ENCODE assay signal across 9 mouse cellular contexts in the genomic region with DNA sequence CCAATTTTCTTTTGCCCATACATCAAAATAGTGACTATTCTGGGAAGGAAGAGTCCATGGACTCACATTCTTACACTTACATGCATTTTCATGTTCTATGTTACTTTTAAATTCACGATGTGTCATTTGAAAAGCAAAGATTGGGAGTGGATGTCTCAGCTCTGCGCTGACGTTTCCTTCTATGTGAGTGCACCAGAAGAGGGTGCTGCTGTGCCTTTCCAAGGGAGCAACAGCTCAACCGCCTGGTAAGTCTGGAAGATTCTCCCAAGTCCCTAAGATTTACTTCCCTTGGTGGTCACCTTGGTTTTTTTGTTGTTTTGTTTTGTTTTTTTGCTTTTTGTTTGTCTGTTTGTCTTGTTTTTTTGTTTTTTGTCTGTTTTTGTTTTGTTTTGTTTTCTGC. TPM values are rescaled to one million over a fixed set of nuclear protein-coding genes. Genes with fewer than 3 reads are reported as not detected.
DNase-seq lines count a peak whose midpoint lies in the region; ATAC-seq and TF ChIP-seq lines count a peak whose summit lies in the region.
"Had no signal": no experiment of that assay in that cellular context is flagged by ENCODE, and none has a peak within 500 bp of the region (broad histone marks: within the 10 kb centered on the region; RNA-seq: fewer than 3 reads in every experiment).

No protein-coding gene starts in this region.

- H3K27ac ChIP-seq in kidney, embryonic 16.5 days (ENCODE audit: low read length): no peak overlapping the region
- no peak overlapping the region for H3K27ac ChIP-seq in ES-E14 (ENCODE audit: insufficient read depth, low read depth, low read length, poor library complexity, severe bottlenecking)
- no peak overlapping the region for H3K27ac ChIP-seq in forebrain, embryonic 14.5 days (ENCODE audit: low read depth, low read length)
- H3K27ac ChIP-seq in limb, embryonic 14.5 days (replicated peaks; ENCODE audit: low read depth, low read length): no peak overlapping the region
- no peak overlapping the region for H3K27ac ChIP-seq in small intestine, adult 2 months (ENCODE audit: insufficient read depth, low read depth, low read length)
- H3K27ac ChIP-seq: neural tube, embryonic 13.5 days had no signal

- no peaks in the 10 kb centered on the region for H3K27me3 ChIP-seq in kidney, embryonic 16.5 days (ENCODE audit: insufficient read depth, low read length)
- H3K27me3 ChIP-seq in forebrain, embryonic 14.5 days (replicated peaks; ENCODE audit: control insufficient read depth, insufficient read depth, low read length): no peaks in the 10 kb centered on the region
- H3K27me3 ChIP-seq in limb, embryonic 14.5 days (ENCODE audit: control insufficient read depth, insufficient read depth, low read length): no peaks in the 10 kb centered on the region
- H3K27me3 ChIP-seq in small intestine, adult 2 months (ENCODE audit: control insufficient read depth, insufficient read depth, low read length): no peaks in the 10 kb centered on the region

- DNase-seq in kidney, adult 18-20 months: peak; percentile 40
- peak; percentile 35 for DNase-seq in 416B (ENCODE audit: low read depth)
- DNase-seq in ES-E14 (ENCODE audit: low read depth, low spot score): no peak
- peak; percentile 79 for DNase-seq in forebrain, embryonic 14.5 days (ENCODE audit: low spot score)
- peak; percentile 71 for DNase-seq in limb, embryonic 14.5 days (ENCODE audit: low spot score)

- no peak for ATAC-seq in kidney, embryonic 16.5 days (ENCODE audit: low FRiP score, low TSS enrichment)
- ATAC-seq in forebrain, embryonic 14.5 days: peak; percentile 80; the same call in 1 of the 2 replicates
- ATAC-seq in limb, embryonic 14.5 days (ENCODE audit: low FRiP score, low read depth): no peak
- no peak for ATAC-seq in erythroid progenitor cell, adult 5-6 weeks (replicated peaks; ENCODE audit: low FRiP score, poor library complexity, severe bottlenecking)

- TF ChIP-seq POLR2A in limb, embryonic 14.5 days (IDR thresholded peaks at IDR 0.05; ENCODE audit: borderline replicate concordance, extremely low read depth, insufficient read depth, insufficient read length): no peak
- no peak for TF ChIP-seq POLR2A in small intestine, adult 2 months (IDR thresholded peaks at IDR 0.05; ENCODE audit: low read depth, low read length)

- no peaks in the 10 kb centered on the region for H3K4me1 ChIP-seq in kidney, embryonic 16.5 days (ENCODE audit: insufficient read depth, low read length)
- no peaks in the 10 kb centered on the region for H3K4me1 ChIP-seq in ES-E14 (ENCODE audit: control insufficient read depth in 2 of 2, insufficient read depth in 2 of 2, low read length in 2 of 2, poor library complexity in 1 of 2)
- no peaks in the 10 kb centered on the region for H3K4me1 ChIP-seq in forebrain, embryonic 14.5 days (ENCODE audit: control insufficient read depth, insufficient read depth, low read length)
- no peaks in the 10 kb centered on the region for H3K4me1 ChIP-seq in limb, embryonic 14.5 days (ENCODE audit: control insufficient read depth, insufficient read depth, low read length)
- no peaks in the 10 kb centered on the region for H3K4me1 ChIP-seq in small intestine, adult 2 months (ENCODE audit: control insufficient read depth, insufficient read depth, insufficient read length, low read length)
- H3K4me1 ChIP-seq: neural tube, embryonic 13.5 days had no signal

- peak; percentile 43; the same call in 1 of the 2 replicates for TF ChIP-seq CTCF in small intestine, adult 2 months (IDR thresholded peaks at IDR 0.05; ENCODE audit: extremely low read depth, insufficient read length, insufficient replicate concordance, low read depth, low read length)

- WGBS in kidney, embryonic 16.5 days: 10% methylated on average over 4 of the region's 4 CpGs
- WGBS in forebrain, embryonic 14.5 days: 13% methylated on average over 4 of the region's 4 CpGs
- WGBS in limb, embryonic 14.5 days: 13% methylated on average over 4 of the region's 4 CpGs
- WGBS in small intestine, adult 2 months: 9% methylated on average over 4 of the region's 4 CpGs

- H3K9me3 ChIP-seq in kidney, embryonic 16.5 days (ENCODE audit: low read length): no peaks in the 10 kb centered on the region
- no peaks in the 10 kb centered on the region for H3K9me3 ChIP-seq in ES-E14 (ENCODE audit: control insufficient read depth, insufficient read depth, low read depth, low read length)
- no peaks in the 10 kb centered on the region for H3K9me3 ChIP-seq in forebrain, embryonic 14.5 days (replicated peaks; ENCODE audit: control insufficient read depth, low read length)
- H3K9me3 ChIP-seq in limb, embryonic 14.5 days (ENCODE audit: control insufficient read depth, low read length): no peaks in the 10 kb centered on the region
- H3K9me3 ChIP-seq: neural tube, embryonic 13.5 days had no signal

- H3K4me3 ChIP-seq in kidney, embryonic 16.5 days (ENCODE audit: low read length): no peak overlapping the region
- H3K4me3 ChIP-seq in ES-E14 (ENCODE audit: insufficient read depth in 1 of 2, low read depth in 1 of 2, low read length in 2 of 2, poor library complexity in 1 of 2, severe bottlenecking in 1 of 2): no peak overlapping the region
- no peak overlapping the region for H3K4me3 ChIP-seq in forebrain, embryonic 14.5 days (ENCODE audit: low read depth, low read length)
- no peak overlapping the region for H3K4me3 ChIP-seq in limb, embryonic 14.5 days (replicated peaks; ENCODE audit: low read length)
- no peak overlapping the region for H3K4me3 ChIP-seq in small intestine, adult 2 months (ENCODE audit: low read depth, low read length)
- H3K4me3 ChIP-seq: neural tube, embryonic 13.5 days had no signal

- no peaks in the 10 kb centered on the region for H3K36me3 ChIP-seq in kidney, embryonic 16.5 days (ENCODE audit: insufficient read depth, low read length)
- H3K36me3 ChIP-seq in ES-E14 (ENCODE audit: control insufficient read depth, insufficient read depth, low read length, poor library complexity, severe bottlenecking): no peaks in the 10 kb centered on the region
- no peaks in the 10 kb centered on the region for H3K36me3 ChIP-seq in forebrain, embryonic 14.5 days (ENCODE audit: control insufficient read depth, insufficient read depth, low read length)
- no peaks in the 10 kb centered on the region for H3K36me3 ChIP-seq in limb, embryonic 14.5 days (ENCODE audit: control insufficient read depth, insufficient read depth, low read length)
- H3K36me3 ChIP-seq in small intestine, adult 2 months (ENCODE audit: control insufficient read depth, insufficient read depth, low read length): no peaks in the 10 kb centered on the region
- H3K36me3 ChIP-seq: neural tube, embryonic 13.5 days had no signal

- no peak overlapping the region for H3K9ac ChIP-seq in kidney, embryonic 16.5 days (replicated peaks; ENCODE audit: low read length)
- H3K9ac ChIP-seq in ES-E14 (ENCODE audit: insufficient read depth, low read depth, low read length, poor library complexity, severe bottlenecking): no peak overlapping the region
- H3K9ac ChIP-seq in forebrain, embryonic 14.5 days (ENCODE audit: low read length): no peak overlapping the region
- no peak overlapping the region for H3K9ac ChIP-seq in limb, embryonic 14.5 days (ENCODE audit: low read depth, low read length, severe bottlenecking)
- H3K9ac ChIP-seq: neural tube, embryonic 13.5 days had no signal

- H3K4me2 ChIP-seq in kidney, embryonic 16.5 days (replicated peaks; ENCODE audit: low read depth, low read length): no peak overlapping the region
- no peak overlapping the region for H3K4me2 ChIP-seq in forebrain, embryonic 14.5 days (ENCODE audit: low read length)
- no peak overlapping the region for H3K4me2 ChIP-seq in limb, embryonic 14.5 days (replicated peaks; ENCODE audit: low read depth, low read length, severe bottlenecking)
- H3K4me2 ChIP-seq: neural tube, embryonic 13.5 days had no signal

- in situ Hi-C loops in ES-E14 (cut with MboI; ENCODE audit: low sequenced_read_pairs in 2 of 2, unreplicated experiment in 2 of 2): loop anchor here in 1 of 2 experiments (25.0 kb wide), 1 partner anchor 757 kb away; no protein-coding TSS in a partner anchor

TF ChIP-seq in ES-E14, 5 proteins besides CTCF, POLR2A, EP300 and RAD21:
- no peak for TF ChIP-seq ZNF384 (IDR thresholded peaks at IDR 0.05; ENCODE audit: low read depth, low read length)
- TF ChIP-seq ZC3H11A (IDR thresholded peaks at IDR 0.05; ENCODE audit: borderline replicate concordance, low read depth, low read length): peak; percentile 55; the same call in 1 of the 2 replicates

RNA-seq across cellular contexts. Expression of a gene that starts 6.1 kb away (rescaled TPM):
- polyA plus RNA-seq in kidney, embryonic 16.5 days (2015; fragmentation: Nextera tagmentation; extraction: Ambion mirVana): 1.0 and 2.5 TPM in 2 replicates
- 1.8 and 7.5 TPM in 2 replicates for total RNA-seq in ES-E14 (2012; rRNA removed)
- polyA plus RNA-seq in forebrain, embryonic 14.5 days (2014; fragmentation: Nextera tagmentation; extraction: Ambion mirVana): 1.1 and 2.0 TPM in 2 replicates
- 5.2 and 5.7 TPM in 2 replicates for polyA plus RNA-seq in limb, embryonic 14.5 days (2012; rRNA removed)
- 10.0 and 11.5 TPM in 2 replicates for polyA plus RNA-seq in limb, embryonic 14.5 days (2014; fragmentation: Nextera tagmentation; extraction: Ambion mirVana)
- polyA plus RNA-seq in small intestine, adult 2 months (2012; rRNA removed): 0.48 and 0.70 TPM in 2 replicates
- 1.7 and 3.6 TPM in 2 replicates for total RNA-seq in erythroid progenitor cell, adult 5-6 weeks (2015; ENCODE audit: low replicate concordance)
- 0.77 and 2.6 TPM in 2 replicates for total RNA-seq in erythroid progenitor cell, adult 5-6 weeks (2017; ENCODE audit: low replicate concordance)
